Comparison of ENCODE assay signal across 9 mouse cellular contexts in genomic region chr17:28006611-28007010, GRCm38 (mm10).
DNase-seq lines count a peak whose midpoint lies in the region; ATAC-seq and TF ChIP-seq lines count a peak whose summit lies in the region.
"Had no signal": no experiment of that assay in that cellular context is flagged by ENCODE, and none has a peak within 500 bp of the region (broad histone marks: within the 10 kb centered on the region; RNA-seq: fewer than 3 reads in every experiment).

No protein-coding gene starts in this region.

- no peaks in the 10 kb centered on the region for H3K9me3 ChIP-seq in forebrain, embryonic 12.5 days
- H3K9me3 ChIP-seq in hindbrain, embryonic 16.5 days (ENCODE audit: control insufficient read depth, low read length): no peaks in the 10 kb centered on the region

- 40% methylated on average over 5 of the region's 5 CpGs for WGBS in liver, adult 2 months
- WGBS in forebrain, embryonic 12.5 days: 61% methylated on average over 5 of the region's 5 CpGs
- WGBS in hindbrain, embryonic 16.5 days: 54% methylated on average over 5 of the region's 5 CpGs

- H3K4me1 ChIP-seq in liver, adult 2 months (ENCODE audit: control insufficient read depth, insufficient read depth, low read length): peaks cover 37% of the 10 kb centered on the region
- peaks cover 41% of the 10 kb centered on the region for H3K4me1 ChIP-seq in forebrain, embryonic 12.5 days
- peaks cover 22% of the 10 kb centered on the region for H3K4me1 ChIP-seq in hindbrain, embryonic 16.5 days (ENCODE audit: control insufficient read depth, insufficient read depth, low read depth, low read length)

- no peak for TF ChIP-seq CTCF in liver, adult 2 months (IDR thresholded peaks at IDR 0.05; ENCODE audit: low read depth, low read length)

- peak overlapping the region; percentile 95 for H3K27ac ChIP-seq in liver, adult 2 months (replicated peaks; ENCODE audit: insufficient read depth, low read depth, low read length)
- peak overlapping the region; percentile 65; the same call in 1 of the 2 replicates for H3K27ac ChIP-seq in forebrain, embryonic 12.5 days
- H3K27ac ChIP-seq in hindbrain, embryonic 16.5 days (ENCODE audit: low read depth, low read length): peak overlapping the region; percentile 58; the same call in 1 of the 2 replicates

- H3K9ac ChIP-seq in liver, adult 2 months (ENCODE audit: low read depth, low read length): peak overlapping the region; percentile 7; the same call in 1 of the 2 replicates
- H3K9ac ChIP-seq in forebrain, embryonic 12.5 days: no peak overlapping the region
- H3K9ac ChIP-seq in hindbrain, embryonic 16.5 days (ENCODE audit: low read depth, low read length): no peak overlapping the region

- DNase-seq in liver, adult 2 months (ENCODE audit: extremely low read depth, low read depth, low spot score): no peak
- no peak for DNase-seq in liver
- no peak for DNase-seq in gastrocnemius, adult 18-20 months (ENCODE audit: low spot score)
- DNase-seq in cerebellum, adult 8-10 months: no peak
- DNase-seq: cerebellum, adult 11 months had no signal

- no peaks in the 10 kb centered on the region for H3K36me3 ChIP-seq in liver, adult 2 months (ENCODE audit: control insufficient read depth, insufficient read depth, low read length)
- peaks cover 15% of the 10 kb centered on the region for H3K36me3 ChIP-seq in forebrain, embryonic 12.5 days (replicated peaks)
- no peaks in the 10 kb centered on the region; the same call in 1 of the 2 replicates for H3K36me3 ChIP-seq in hindbrain, embryonic 16.5 days (ENCODE audit: control insufficient read depth, insufficient read depth, low read length)
- no peaks in the 10 kb centered on the region for H3K36me3 ChIP-seq in myocyte (ENCODE audit: control insufficient read depth, insufficient read depth)

- no peak for ATAC-seq in forebrain, embryonic 12.5 days (ENCODE audit: low FRiP score)
- ATAC-seq in hindbrain, embryonic 16.5 days: no peak
- ATAC-seq in erythroid progenitor cell, adult 5-6 weeks (replicated peaks; ENCODE audit: low FRiP score, poor library complexity, severe bottlenecking): no peak

- no peaks in the 10 kb centered on the region for H3K27me3 ChIP-seq in liver, adult 2 months (ENCODE audit: control insufficient read depth, insufficient read depth, low read length)
- H3K27me3 ChIP-seq in forebrain, embryonic 12.5 days: peaks cover 9% of the 10 kb centered on the region
- H3K27me3 ChIP-seq in hindbrain, embryonic 16.5 days (replicated peaks; ENCODE audit: control insufficient read depth, insufficient read depth, low read length): no peaks in the 10 kb centered on the region
- H3K27me3 ChIP-seq in myocyte (ENCODE audit: control insufficient read depth, insufficient read depth, insufficient read length): no peaks in the 10 kb centered on the region

- no peak overlapping the region for H3K4me3 ChIP-seq in liver, adult 2 months (ENCODE audit: insufficient read depth, low read depth, low read length)
- no peak overlapping the region for H3K4me3 ChIP-seq in forebrain, embryonic 12.5 days (replicated peaks)
- no peak overlapping the region for H3K4me3 ChIP-seq in hindbrain, embryonic 16.5 days (ENCODE audit: low read length)
- H3K4me3 ChIP-seq in myocyte: no peak overlapping the region

- no peak overlapping the region for H3ac ChIP-seq in myocyte (ENCODE audit: control insufficient read depth, insufficient read length)

- H3K79me2 ChIP-seq in liver, adult 2 months (ENCODE audit: control insufficient read depth, insufficient read depth, low read length): peaks cover 8% of the 10 kb centered on the region; the same call in 1 of the 2 replicates
- H3K79me2 ChIP-seq in myocyte (ENCODE audit: control insufficient read depth, insufficient read depth): no peaks in the 10 kb centered on the region

- no peak overlapping the region for H3K4me2 ChIP-seq in forebrain, embryonic 12.5 days
- no peak overlapping the region for H3K4me2 ChIP-seq in hindbrain, embryonic 16.5 days (ENCODE audit: low read length)
- peak overlapping the region; percentile 34 for H3K4me2 ChIP-seq in myocyte (ENCODE audit: low read depth)

- no peak for TF ChIP-seq POLR2A in liver, adult 2 months (IDR thresholded peaks at IDR 0.05; ENCODE audit: extremely low read depth, insufficient read depth, low read length)
- no peak for TF ChIP-seq POLR2A in myocyte (IDR thresholded peaks at IDR 0.05; ENCODE audit: insufficient read length, low read depth)

TF ChIP-seq in myocyte, 11 proteins besides CTCF, POLR2A, EP300 and RAD21:
- TF ChIP-seq REST (IDR thresholded peaks at IDR 0.05; ENCODE audit: insufficient read depth, insufficient read length) (no peak), POLR2AphosphoS2 (IDR thresholded peaks at IDR 0.05; ENCODE audit: insufficient read length, low read depth) (no peak), CEBPB (IDR thresholded peaks at IDR 0.05; ENCODE audit: insufficient read depth, poor library complexity, severe bottlenecking) (no peak), MYOG (IDR thresholded peaks at IDR 0.05; ENCODE audit: control insufficient read depth in 1 of 3, insufficient read depth in 1 of 3, insufficient read length in 2 of 3, low read depth in 2 of 3) (no peak), MYOD1 (IDR thresholded peaks at IDR 0.05; ENCODE audit: control insufficient read depth in 1 of 3, insufficient read length in 2 of 3, low read depth in 2 of 3) (no peak), TCF12 (IDR thresholded peaks at IDR 0.05; ENCODE audit: insufficient read depth, poor library complexity, severe bottlenecking) (no peak), MAX (IDR thresholded peaks at IDR 0.05; ENCODE audit: low read depth) (no peak), USF1 (IDR thresholded peaks at IDR 0.05; ENCODE audit: low read depth) (no peak), TCF3 (IDR thresholded peaks at IDR 0.05; ENCODE audit: insufficient read length, low read depth) (no peak), SRF (IDR thresholded peaks at IDR 0.05; ENCODE audit: control insufficient read depth, insufficient read length, low read depth) (no peak), E2F4 (IDR thresholded peaks at IDR 0.05; ENCODE audit: insufficient read depth) (no peak)
